Mouse (Mus musculus) Muller cell, postnatal 12 days (primary cell): Measurements from ENCODE around the gene Esrp2.

Experiments used
- DNase-seq: peaks from one replicate; pipeline ENCODE4 v3.0.0-alpha.2; 2015; ENCODE audit errors: inconsistent ontology term

Esrp2 gene

DNA sequence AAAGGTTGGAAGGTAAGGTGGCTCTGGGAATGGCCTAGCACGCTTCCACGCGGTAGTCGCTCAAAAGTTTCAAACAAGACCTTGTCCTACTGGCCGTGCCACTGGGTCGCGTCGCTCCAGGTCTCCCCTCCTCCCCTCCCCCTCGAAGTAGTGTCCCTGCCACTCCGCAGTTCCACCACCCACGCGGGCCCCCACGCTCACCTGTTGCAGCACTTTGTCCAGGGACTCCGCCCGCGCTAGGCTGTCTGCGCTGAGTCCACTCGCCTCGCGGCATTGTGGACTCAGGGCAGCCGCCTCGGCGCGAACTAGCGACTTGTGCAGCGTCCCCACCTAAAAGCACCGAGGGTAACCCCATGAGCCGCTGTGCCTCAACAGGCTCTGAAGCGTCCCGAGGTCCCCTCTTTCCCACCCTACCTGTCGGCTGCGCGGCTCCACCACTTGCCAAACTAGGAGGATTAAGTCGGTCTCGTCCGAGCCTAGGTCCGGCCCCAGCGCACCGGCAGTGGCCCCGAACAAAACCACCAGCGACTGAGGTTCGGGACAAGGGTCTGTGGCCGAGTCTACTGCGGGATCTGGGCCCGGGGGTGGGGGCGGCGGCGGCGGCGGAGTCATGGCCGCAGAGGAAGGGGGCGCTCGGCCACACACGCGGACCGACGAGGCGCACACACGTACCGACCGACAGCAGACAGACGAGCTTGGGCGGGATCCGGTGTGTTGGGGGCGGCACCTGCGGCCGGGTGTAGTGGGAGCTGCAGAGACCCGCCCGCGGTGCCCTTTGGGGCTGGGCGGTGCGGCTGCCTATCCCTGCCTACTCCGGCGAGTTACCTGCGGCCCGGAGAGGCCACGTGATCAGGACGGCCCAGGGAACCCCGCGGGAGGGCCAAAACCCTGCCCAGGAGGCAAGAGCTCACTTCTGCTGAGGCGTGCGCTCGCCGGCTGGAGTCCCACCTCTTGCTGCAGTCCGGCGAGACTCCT is at the start of gene Esrp2:
TSS of gene Esrp2 (minus strand) at position 819 of the 975 bp plus-strand sequence.
- DNase-seq, result peak; percentile 27

DNA sequence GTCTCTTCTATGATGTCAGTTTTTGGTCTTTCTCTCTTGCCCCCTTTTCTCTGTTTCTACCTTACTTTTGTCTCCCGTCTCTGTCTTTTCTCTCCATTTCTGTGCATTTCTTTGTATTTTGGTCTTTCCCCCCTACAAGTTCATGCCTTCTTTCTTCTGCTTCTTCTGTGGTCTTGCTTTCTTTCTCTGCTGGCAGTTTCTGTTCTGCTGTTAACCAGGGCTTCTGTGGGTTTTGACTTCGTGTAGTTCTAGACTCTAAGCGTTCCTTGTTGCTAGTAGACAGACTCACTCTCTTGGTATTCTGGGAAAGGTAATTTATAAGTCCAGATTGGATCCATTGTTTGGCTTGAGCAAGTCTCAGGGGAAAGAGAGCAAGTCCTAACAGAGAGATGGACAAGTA is 49.6 kb upstream of the Esrp2 start:
- DNase-seq, result no peak

DNA sequence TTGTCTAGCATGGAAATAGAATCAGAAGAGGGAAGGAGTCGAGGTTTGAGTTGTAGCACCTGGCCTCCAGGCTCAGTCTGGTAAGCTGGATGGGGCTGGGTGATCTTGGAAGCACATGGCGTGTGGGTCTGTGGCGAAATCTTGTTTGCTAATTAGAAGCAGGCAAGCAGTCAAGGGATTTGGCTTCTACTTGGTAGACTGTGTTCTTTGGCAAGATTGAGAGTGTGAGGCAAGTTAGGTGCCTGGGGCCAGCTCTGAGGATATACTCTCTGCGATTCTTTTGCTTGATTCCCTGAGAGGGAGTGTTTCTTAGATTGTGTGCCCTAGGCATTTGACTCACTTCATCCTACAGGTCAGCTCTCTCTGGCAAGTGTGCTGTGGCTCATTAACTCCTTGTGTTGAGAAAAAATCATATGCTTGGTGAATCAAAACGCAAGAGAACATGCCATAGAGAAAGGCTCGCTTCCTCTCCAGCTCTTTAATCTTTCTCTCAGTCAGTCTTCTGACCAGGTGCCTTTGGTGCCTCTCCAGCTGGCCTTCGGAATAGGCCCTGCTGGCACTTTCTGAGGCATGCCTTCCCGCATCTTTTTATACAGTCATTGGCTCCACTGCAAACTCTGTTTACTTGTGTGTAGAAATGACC is 49.0 kb upstream of the Esrp2 start:
- DNase-seq, result no peak

GRCm38 (mm10) chr8:106178428-106178827 is 41.7 kb upstream of the Esrp2 start:
- DNase-seq, result no peak

GRCm38 (mm10) chr8:106177594-106177993 is 40.8 kb upstream of the Esrp2 start:
- DNase-seq, result no peak

GRCm38 (mm10) chr8:106176891-106177290 is 40.1 kb upstream of the Esrp2 start:
- no peak for DNase-seq

DNA sequence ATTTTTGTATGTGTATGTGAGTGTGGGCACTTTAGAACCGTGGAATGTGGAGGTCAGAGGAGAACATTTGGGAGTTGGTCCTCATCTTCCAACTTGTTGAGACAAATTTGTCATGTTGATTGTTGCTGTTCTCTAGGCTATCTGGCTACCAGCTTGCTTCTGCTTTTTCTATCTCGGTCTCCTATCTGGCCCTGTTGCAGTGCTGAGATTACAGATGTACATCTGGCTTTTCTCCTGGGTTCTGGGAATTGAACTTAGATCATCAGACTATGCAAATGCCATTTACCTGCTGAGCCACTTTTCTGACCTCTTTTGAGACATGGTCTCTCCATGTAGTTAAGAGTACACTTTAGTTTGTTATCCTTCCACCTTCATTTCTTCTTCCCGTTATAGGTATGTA is 36.8 kb upstream of the Esrp2 start:
- no peak for DNase-seq

- no peak for DNase-seq
These were observed 33.2 kb upstream of the Esrp2 start for GRCm38 (mm10) chr8:106169934-106170480.

DNA sequence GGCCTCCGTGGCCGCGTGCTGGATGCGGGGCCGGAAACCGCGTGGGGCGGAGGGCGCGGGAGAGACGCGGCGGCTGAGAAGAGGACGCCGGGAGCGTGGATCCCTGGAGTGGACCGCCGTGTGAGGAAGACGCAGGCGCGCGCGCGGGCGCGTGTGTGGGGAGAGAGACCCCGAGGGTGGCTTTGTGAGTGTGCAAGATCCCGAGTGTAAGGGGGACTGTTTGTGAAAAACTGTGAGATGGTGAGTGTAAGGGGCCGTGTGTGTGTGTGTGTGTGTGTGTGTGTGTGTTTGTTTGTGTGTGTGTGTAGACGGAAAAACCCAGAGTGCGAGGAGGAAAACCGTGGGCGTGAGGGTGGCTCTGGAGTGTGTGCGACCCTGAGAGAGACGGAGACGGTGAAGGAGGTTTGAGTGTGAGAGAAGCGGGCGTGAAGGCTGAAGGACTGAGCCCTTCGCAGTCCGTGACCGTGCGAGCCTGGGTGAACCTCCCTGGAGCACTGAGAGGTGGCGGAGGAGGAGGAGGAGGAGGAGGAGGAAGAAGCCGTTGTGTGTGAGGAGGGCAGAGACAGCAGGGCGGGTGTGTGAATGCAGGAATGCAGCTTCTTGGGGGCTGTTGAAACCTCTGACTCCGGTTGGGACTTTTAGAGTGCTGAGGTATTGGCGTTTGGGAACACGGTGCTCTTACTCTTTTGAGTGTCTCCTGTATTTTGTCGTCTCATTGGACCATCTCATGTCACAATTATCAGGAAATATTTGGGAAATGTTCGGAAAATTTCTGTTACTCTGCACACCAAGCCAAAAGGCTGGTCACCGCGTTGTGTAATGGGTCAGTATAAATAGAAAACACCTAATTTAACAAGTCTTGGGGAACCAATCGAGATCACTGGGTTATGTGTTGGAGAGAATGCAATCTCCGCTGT is 32.5 kb upstream of the Esrp2 start:
- peak; percentile 64 for DNase-seq

- DNase-seq, result peak; percentile 91
These were observed 31.7 kb upstream of the Esrp2 start, which contains the start of gene Slc7a6 for GRCm38 (mm10) chr8:106168356-106169016. Gene Slc7a6 (plus strand): TSS chr8:106168857.

- peak; percentile 53 for DNase-seq
These were observed 28.7 kb upstream of the Esrp2 start for GRCm38 (mm10) chr8:106165460-106165859.

DNA sequence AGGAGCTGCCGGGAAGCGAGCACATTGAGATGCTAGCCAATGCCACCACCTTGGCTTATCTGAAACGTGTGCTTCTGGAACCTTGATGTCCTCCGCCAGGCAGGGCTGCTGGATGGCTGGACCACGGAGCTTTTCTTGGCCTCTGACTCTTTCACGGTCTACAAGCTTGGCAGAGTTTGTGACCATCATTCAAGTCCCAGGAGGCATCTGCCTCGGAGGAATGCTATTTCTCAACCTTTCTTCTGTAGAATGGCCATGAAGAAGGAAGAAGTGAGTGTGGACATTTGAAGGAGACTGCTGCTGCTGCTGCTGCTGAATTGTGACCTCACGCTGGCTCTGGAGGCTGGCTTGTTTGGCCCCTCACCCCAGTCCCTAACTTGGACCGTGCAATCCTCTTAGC is 26.5 kb upstream of the Esrp2 start:
- DNase-seq, result no peak

DNA sequence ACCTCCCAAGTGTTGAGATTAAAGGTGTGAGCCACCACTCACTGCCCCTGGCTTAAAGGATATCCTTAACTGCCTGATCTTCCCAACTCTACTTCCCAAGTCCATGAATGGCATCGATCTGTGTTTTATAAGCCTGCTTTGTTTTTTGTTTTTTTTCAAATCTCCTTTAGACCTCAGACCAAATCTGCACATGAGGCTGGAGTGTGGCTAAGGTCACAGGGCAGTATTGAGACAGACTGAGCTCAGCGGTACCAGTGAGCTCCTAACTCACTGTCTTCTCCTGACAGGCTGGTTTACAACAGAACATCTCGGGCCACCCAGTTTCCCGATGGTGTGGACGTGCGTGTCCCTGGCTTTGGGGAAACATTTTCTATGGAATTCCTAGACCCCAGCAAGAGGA is 23.1 kb upstream of the Esrp2 start:
- DNase-seq, result no peak

- DNase-seq, result no peak
These were observed 21.6 kb upstream of the Esrp2 start for GRCm38 (mm10) chr8:106158381-106158780.

- DNase-seq, result no peak
These were observed 20.6 kb upstream of the Esrp2 start for GRCm38 (mm10) chr8:106157419-106157818.

- DNase-seq, result no peak
These were observed 16.1 kb upstream of the Esrp2 start for GRCm38 (mm10) chr8:106152876-106153275.

- peak; percentile 20 for DNase-seq
These were observed 14.3 kb upstream of the Esrp2 start for GRCm38 (mm10) chr8:106151041-106151440.

DNA sequence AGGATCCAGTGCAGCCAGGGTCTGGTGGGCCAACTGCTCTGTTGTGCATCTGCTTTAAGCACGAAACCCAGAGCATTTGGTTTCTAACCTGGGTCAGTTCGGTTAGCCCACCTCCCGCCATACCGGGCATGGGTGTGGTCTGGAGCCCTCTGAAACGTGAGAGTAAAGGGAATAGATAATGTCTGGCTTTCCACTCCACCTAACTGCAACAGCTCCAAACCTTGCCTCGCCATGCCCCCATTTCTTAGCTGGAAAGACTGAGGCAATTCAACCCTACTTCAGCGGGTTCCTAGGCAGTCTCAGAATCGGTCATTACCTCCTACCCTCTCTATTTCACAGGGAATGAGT is 13.9 kb upstream of the Esrp2 start:
- no peak for DNase-seq

- peak; percentile 96 for DNase-seq
These were observed 13.3 kb upstream of the Esrp2 start, which contains the start of gene Pla2g15 for GRCm38 (mm10) chr8:106149801-106150652. Gene Pla2g15 (plus strand): TSS chr8:106150399.

GRCm38 (mm10) chr8:106149025-106149424 is 12.3 kb upstream of the Esrp2 start:
- no peak for DNase-seq
